Mouse (Mus musculus): ENCODE results near the gene Olfr15. TPM values are rescaled to one million over a fixed set of nuclear protein-coding genes. Genes with fewer than 3 reads are reported as not detected.
"Not testable (repeated sequence)": the region's sequence is repeated elsewhere in the genome, so short reads cannot be mapped to it uniquely, and the experiment has no call there.

Gene Olfr15
- total RNA-seq, 2 experiments from 2014 or later, result not detected

DNA sequence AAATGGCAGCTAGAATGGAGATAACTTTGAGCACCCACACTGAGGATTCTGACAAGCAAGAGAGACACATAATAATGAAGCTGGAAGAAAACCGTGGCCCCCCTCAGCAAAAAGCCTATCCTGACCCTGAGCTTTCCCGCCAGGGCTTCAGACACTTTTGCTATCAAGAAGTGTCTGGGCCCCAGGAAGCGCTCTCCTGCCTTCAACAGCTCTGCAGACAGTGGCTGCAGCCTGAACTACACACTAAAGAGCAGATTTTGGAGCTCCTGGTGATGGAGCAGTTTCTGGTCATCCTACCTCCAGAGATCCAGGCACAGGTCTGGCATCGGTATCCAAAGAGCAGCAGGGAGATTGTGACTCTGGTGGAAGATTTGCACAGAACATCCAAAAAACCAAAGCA, 17.2 kb downstream of the Olfr15 start:
- H3K27ac ChIP-seq, result peak overlapping the region; percentile 95
- no peak for DNase-seq (ENCODE audit: low spot score in 2 of 2)
- no peak for TF ChIP-seq CTCF (conservative IDR thresholded peaks at IDR 0.05)
- H3K4me3 ChIP-seq, result peak overlapping the region; percentile 61

DNA sequence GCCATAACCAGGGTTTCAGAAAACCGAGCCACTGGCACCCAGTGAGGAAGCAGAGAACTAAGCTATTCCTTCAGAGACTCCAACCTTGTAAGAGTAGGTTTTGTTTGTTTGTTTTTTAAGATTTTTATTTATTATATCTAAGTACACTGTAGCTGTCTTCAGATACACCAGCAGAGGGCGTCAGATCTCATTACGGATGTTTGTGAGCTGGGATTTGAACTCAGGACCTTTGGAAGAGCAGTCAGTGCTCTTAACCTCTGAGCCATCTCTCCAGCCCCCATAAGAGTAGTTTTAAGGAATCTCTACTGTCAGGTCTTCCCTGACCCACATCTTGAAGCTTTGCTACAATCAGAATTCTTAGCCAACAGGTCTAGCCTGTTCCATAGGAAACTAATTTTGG, 17.7 kb downstream of the Olfr15 start:
- Histone ChIP-seq H3K4me3 (no peak overlapping the region), H3K27ac (no peak overlapping the region)
- peak; percentile 62 for TF ChIP-seq CTCF (conservative IDR thresholded peaks at IDR 0.05)
- no peak for DNase-seq (ENCODE audit: low spot score in 2 of 2)

DNA sequence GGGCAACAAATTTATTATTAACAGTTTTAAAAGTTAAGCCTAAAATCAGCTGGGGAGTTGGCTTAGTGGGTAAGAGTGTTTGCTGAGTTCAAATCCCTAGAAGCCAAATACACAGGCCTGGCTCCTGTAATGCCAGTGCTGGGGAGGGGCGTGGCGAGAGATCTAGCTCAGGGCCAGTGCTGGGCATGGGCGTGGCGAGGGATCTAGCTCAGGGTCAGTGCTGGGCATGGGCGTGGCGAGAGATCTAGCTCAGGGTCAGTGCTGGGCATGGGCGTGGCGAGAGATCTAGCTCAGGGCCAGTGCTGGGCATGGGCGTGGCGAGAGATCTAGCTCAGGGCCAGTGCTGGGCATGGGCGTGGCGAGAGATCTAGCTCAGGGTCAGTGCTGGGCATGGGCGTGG, 20.6 kb downstream of the Olfr15 start:
- not testable (repeated sequence) for DNase-seq (ENCODE audit: low spot score in 2 of 2); H3K27ac ChIP-seq; H3K4me3 ChIP-seq

DNA sequence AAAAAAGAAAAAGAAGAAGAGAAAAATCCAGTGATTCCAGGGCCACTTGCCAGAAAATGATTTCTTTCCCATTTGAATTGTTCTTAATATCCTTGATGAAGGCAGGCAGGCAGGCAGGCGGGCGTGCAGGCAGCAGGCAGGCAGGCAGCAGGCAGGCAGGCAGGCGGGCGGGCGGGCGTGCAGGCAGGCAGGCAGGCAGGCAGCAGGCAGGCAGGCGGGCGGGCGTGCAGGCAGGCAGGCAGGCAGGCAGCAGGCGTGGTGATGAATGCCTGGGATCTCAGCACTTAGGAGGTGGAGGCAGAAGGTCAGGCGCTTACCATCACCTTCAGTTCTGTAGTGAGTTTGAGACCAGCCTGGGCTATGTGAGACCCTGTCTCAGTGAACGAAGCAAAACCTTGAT, 21.9 kb downstream of the Olfr15 start:
- DNase-seq (ENCODE audit: low spot score in 2 of 2), result peak; percentile 37 to 40
- Histone ChIP-seq H3K4me3 (no peak overlapping the region), H3K27ac (no peak overlapping the region)
- no peak for TF ChIP-seq CTCF (conservative IDR thresholded peaks at IDR 0.05)

DNA sequence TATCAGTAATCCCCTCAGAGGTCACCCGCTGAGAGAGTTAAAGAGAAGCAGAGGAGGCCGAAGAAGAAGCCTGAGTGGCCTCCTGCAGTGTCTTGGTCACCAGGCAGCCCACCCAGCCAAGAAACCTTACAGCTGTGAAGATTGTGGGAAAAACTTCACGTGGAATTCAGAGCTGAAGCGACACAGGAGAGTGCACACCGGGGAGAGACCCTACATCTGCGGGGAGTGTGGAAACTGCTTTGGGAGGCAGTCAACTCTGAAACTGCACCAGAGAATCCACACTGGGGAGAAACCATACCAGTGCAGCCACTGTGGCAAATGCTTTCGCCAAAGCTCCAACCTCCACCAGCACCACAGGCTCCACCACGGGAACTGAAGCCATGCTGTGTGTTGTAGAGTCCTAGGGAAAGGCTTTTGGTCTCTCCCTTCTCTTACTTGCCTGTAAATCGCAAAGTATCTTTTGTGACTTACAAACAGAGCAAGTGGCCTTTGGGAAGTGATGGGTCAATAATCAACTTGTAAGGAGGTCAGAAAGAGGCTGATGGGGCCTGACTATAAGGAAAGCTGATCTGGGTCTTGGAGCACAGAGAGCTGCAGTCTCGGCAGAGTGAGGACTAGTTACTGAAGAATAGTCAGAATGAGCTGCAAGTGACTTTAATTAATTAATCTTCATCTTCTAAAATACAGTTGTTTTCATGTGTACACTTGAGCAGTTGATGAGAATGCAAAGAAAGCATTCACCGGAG, 23.9 kb downstream of the Olfr15 start:
- no peak overlapping the region for H3K4me3 ChIP-seq
- H3K27ac ChIP-seq, result no peak overlapping the region
- no peak for DNase-seq (ENCODE audit: low spot score in 2 of 2)
- TF ChIP-seq CTCF (conservative IDR thresholded peaks at IDR 0.05), result no peak

DNA sequence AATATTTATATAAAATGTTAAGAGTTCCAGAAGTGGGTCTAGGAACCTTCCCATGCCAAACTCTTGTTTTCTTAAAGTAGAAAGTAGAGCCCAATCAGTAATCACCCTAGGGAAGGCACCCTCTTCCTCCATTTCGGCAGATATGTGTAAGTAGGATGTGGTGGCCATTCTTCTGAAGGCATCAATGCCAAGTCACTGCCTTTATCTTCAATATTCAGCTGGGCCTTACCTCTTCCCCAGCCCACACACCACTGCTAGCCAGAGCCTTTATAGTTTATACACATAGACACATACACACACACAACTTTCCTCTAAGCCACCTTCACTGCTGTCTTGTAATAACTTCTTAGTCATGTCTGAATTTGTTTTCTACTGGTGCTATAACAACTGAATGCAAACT, 25.1 kb downstream of the Olfr15 start:
- no peak for DNase-seq (ENCODE audit: low spot score in 2 of 2)

DNA sequence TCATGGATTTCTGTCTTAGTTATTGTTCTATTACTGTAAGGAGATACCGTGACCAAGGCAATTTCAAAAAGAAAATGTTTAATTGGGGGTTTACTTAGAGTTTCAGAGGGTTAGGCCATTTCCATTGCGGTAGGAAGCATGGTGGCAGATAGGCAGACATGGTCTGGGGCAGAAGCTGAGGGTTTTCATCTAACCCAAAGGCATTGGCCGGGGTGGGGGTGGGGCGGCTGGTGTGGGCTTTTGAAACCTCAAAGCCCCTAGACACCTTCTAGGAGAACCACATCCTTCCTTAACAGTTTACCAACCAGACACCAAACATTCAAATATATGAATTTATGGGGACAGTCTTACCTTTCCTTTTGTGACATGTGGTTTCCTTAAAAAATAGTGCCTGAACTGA, 28.6 kb downstream of the Olfr15 start:
- H3K4me3 ChIP-seq, result no peak overlapping the region
- no peak overlapping the region for H3K27ac ChIP-seq
- no peak for TF ChIP-seq CTCF (conservative IDR thresholded peaks at IDR 0.05)
- no peak for DNase-seq (ENCODE audit: low spot score in 2 of 2)

More for the DNA sequence above, 25.1 kb downstream of the Olfr15 start:
- no peak overlapping the region for H3K4me3 ChIP-seq
- H3K27ac ChIP-seq, result no peak overlapping the region
- TF ChIP-seq CTCF (conservative IDR thresholded peaks at IDR 0.05), result no peak

DNA sequence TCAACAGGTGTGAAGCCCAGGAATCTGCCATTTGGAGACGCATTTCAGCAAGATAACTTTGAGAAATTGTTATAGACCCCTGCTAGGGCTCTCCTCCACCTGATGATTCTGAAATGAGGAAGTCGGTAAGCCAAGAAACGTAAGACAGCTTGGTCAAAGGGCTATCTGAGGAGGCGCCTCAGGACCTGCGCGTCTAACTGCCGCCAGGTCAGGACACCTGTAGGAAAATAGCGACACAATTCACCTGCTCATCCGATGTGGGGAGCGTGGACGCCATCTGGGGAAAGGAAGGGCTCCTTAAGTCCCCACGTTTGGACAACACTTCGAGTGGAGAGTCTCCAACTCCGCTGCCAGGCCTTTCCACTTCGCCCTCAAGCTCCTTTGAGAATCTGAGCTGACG, 41.1 kb downstream of the Olfr15 start:
- no peak for DNase-seq (ENCODE audit: low spot score in 2 of 2)
- no peak for TF ChIP-seq CTCF (conservative IDR thresholded peaks at IDR 0.05)
- peak overlapping the region; percentile 63 for H3K27ac ChIP-seq
- peak overlapping the region; percentile 69 for H3K4me3 ChIP-seq

DNA sequence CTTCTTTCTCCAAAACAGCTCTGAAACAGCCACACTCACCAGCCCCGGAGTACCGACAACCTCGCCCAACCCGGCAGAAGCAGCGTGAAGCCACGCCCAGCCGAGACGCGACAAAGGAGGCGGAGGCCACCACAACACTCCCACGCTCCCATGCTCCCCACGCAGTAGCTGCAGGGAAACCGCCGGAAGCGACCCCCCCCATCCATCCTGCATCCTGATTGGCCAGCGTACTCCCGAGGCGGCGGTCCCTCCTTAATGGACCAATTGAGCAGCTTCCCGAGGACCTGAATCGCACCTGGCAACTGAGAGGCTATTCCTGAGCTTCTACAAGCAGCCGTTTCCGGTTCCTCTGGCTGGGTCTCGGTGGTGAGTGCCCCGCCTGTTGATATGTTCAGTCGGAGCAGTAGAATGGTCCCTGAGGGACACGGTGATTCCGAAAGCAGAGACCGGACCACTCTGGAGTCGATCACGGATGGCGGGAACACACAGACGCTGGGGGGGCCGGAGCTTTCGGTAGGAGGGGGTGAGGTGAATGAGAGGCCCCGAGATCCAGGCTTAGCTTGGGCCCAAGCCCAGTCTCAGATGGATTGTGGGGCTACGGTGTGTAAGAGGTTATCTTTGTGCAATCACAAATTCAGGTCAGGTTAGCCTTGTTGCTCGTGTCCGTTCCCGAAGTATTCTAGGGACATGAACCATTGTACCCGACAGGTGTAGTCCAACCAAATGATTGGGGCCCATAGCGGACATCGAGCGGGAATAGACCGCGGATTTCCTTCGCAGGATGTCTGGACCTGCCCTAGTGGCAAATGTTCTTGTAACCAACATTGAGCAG, 41.8 kb downstream of the Olfr15 start, which contains the start of gene Naa60:
Gene Naa60 (plus strand): TSS at position 160 of the 832 bp plus-strand sequence.
- Histone ChIP-seq H3K27ac (peak within 1 kb of the TSS; percentile 63), H3K4me3 (peak within 1 kb of the TSS; percentile 69)
- DNase-seq (ENCODE audit: low spot score in 2 of 2), result peak; percentile 78 to 92
- 0 out of 2 replicates have a peak, but pooled peaks have one; percentile 10 for TF ChIP-seq CTCF (conservative IDR thresholded peaks at IDR 0.05)

DNA sequence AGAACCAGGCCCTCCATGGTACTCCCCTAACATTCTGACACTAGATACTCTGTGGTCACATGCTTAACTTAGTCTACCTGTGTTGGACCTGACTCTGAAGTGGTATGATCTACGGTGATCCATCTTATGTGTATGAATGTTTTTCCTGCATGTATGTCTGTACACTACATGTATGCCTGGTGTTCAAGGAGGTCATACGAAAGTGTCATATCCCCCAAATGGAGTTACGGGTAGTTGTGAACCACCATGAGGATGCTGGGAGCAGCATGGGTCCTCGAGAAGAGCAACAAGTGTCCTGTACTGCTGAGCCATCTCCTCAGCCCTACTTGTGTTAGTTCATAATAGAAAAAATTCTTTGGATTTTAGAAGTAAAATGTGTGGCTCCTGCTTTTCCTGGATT, 45.7 kb downstream of the Olfr15 start:
- no peak for DNase-seq (ENCODE audit: low spot score in 2 of 2)
- H3K4me3 ChIP-seq, result no peak overlapping the region
- H3K27ac ChIP-seq, result no peak overlapping the region
- TF ChIP-seq CTCF (conservative IDR thresholded peaks at IDR 0.05), result no peak

DNA sequence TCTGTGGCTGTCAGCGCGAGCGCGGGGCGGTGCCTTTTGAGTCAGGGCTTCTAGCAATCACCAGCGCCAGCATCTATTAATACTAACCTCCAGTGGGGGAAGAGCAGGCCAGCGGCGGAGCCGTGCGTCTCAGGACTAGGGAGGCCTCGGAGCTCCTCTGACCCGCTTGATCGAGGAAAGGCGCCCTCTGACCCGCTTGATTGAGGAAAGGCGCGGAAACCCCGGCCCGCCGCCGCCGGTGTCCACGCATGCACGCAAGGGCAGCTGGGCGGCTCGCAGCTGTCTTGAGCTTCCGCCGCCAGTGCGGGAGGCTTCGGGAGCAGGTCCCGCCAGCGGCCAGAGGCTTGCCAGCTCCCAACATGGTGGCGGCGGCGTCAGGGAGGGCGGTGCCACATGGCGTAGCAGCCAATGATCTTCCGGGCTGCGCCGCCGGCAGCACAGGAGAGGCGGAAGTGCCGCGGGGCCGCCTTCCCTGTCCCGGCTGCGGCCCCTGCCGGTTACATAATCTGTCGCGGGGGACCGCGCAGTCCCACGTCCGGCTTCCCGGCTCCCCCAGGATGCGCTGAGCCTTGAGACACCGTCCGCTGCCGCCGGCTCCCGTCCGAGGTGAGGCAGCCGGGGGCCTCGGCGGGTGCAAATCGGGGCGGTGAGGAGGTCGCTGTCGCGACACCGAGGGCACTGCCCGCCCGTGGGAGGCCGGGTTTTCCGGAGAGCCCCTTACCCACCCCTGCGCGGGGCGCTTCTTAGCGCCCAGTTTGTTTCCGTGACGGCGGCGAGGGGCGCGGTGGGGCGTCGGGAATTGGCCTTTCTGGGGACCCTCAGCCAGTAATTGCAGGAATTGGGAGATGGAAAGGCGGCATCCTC, 53.8 kb downstream of the Olfr15 start, which contains the start of the genes Zfp597 and Gm20695:
Gene Zfp597 (minus strand): TSS at position 361 of the 864 bp plus-strand sequence.
Gene Gm20695 (plus strand): TSS at position 448 of the 864 bp plus-strand sequence.
- peak; percentile 92 to 94 for DNase-seq (ENCODE audit: low spot score in 2 of 2)
- TF ChIP-seq CTCF (conservative IDR thresholded peaks at IDR 0.05), result peak; percentile 59
- Histone ChIP-seq H3K27ac (peak within 1 kb of the TSS; percentile 99), H3K4me3 (peak within 1 kb of the TSS; percentile 79)

DNA sequence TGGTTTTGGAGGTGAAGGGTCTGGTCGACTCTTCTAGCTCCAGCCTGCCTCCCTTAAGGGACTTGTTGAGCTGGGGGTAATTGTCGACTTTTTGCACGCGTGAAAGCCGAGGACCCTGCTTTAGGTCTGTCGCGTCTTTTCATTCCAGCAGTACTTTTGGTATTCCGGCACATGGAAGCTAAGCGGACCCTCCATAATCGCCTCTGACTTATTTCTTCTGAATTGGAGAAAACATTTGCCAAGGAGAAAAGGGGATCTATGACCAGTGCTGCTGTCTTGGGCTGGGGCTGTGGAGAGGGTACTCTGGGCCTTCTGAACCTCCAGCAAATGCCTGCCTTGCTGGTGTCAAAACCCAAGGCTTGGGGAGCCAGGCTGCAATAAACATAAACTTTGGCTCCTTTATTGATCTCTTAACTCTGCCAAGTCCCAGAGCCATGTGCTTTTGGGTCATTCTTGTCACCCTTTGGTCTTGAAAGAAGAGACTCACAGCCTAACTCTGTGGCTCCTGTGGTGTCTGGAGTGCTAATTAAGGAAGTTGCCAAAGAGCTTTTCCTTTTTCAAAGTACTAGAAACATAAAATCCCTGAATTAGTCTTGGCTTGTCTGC, 54.5 kb downstream of the Olfr15 start:
- no peak for TF ChIP-seq CTCF (conservative IDR thresholded peaks at IDR 0.05)
- Histone ChIP-seq H3K4me3 (peak overlapping the region; percentile 79), H3K27ac (peak overlapping the region; percentile 99)
- no peak for DNase-seq (ENCODE audit: low spot score in 2 of 2)

Data from layer of hippocampus, adult 2 months (tissue).